Comparison of ENCODE assay signal across 11 mouse cellular contexts in the genomic region with DNA sequence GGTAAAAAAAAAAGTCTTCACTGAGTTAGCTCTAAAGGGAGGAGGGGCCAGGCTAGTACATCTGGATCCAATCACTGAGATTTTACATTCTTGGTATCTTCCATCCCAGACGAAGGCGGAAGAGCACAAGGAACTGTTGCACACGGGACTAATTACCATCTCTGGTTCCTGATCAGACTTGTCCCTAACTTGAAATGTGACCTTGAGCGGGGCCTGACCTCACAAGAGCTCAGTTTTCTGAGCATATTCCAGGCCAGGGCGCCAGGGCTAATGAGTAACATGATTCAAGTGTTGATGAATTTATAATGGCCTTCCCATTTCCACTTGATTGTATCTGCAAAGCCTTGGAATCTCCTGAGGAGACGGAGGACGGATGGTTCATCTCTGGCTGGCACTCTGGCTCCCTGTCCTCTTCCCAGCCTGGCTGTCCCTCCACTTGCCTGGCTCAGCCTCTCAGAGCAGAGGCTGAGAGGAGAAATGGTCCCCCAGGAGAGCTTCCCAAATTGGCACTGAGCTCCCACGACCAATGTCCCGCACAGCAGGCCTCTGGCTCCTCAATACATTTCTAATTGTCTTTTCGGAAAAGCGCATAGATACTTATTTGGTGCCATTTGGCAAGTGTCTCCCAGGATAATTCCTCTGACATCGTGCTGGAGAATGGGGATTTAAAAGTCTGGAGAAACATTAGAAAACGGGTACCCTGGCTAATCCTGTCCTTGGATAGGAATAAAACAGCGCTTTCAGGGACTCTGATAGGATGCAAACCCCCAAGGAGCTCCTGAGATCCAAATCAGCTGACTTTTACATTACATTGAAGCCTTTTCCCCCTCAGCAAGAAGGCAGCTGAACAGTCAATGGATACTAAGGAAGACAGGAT. TPM values are rescaled to one million over a fixed set of nuclear protein-coding genes. Genes with fewer than 3 reads are reported as not detected.
A peak's percentile ranks its signal among the peaks of the same experiment; 100 is the strongest.
DNase-seq lines count a peak whose midpoint lies in the region; ATAC-seq and TF ChIP-seq lines count a peak whose summit lies in the region.
"Had no signal": no experiment of that assay in that cellular context is flagged by ENCODE, and none has a peak within 500 bp of the region (broad histone marks: within the 10 kb centered on the region; RNA-seq: fewer than 3 reads in every experiment).

No protein-coding gene starts in this region.

- DNase-seq in forebrain, postnatal 0 days, result no peak
- DNase-seq in brain, embryonic 14.5 days (ENCODE audit: low read depth), result peak; percentile 53
- peak; percentile 80 to 86 for DNase-seq in kidney, postnatal 36 days
- no peak for DNase-seq in urinary bladder, postnatal 36 days (ENCODE audit: low spot score in 2 of 2)
- DNase-seq in ovary, postnatal 14 days (ENCODE audit: low spot score), result no peak
- DNase-seq in lung, postnatal 14 days, result no peak
- DNase-seq: adrenal gland, postnatal 25 days; gastrocnemius, postnatal 25 days had no signal

- no peak for TF ChIP-seq CTCF in forebrain, postnatal 0 days (IDR thresholded peaks at IDR 0.05; ENCODE audit: low read depth)
- no peak for TF ChIP-seq CTCF in brain, embryonic 14.5 days (IDR thresholded peaks at IDR 0.05; ENCODE audit: borderline replicate concordance, extremely low read depth, insufficient read depth, insufficient read length)

- H3K4me3 ChIP-seq in forebrain, embryonic 12.5 days (replicated peaks), result no peak overlapping the region
- H3K4me3 ChIP-seq in forebrain, postnatal 0 days (ENCODE audit: low read depth, low read length), result no peak overlapping the region
- no peak overlapping the region for H3K4me3 ChIP-seq in embryonic facial prominence, embryonic 13.5 days
- H3K4me3 ChIP-seq: myocyte had no signal

- H3K27me3 ChIP-seq in forebrain, embryonic 12.5 days, result no peaks in the 10 kb centered on the region
- H3K27me3 ChIP-seq in forebrain, postnatal 0 days (ENCODE audit: insufficient read depth, low read length), result no peaks in the 10 kb centered on the region
- no peaks in the 10 kb centered on the region for H3K27me3 ChIP-seq in embryonic facial prominence, embryonic 13.5 days

- no peaks in the 10 kb centered on the region for H3K4me1 ChIP-seq in forebrain, embryonic 12.5 days
- H3K4me1 ChIP-seq in forebrain, postnatal 0 days (ENCODE audit: insufficient read depth), result no peaks in the 10 kb centered on the region
- peaks cover 52% of the 10 kb centered on the region for H3K4me1 ChIP-seq in embryonic facial prominence, embryonic 13.5 days

- TF ChIP-seq POLR2A in brain, embryonic 14.5 days (IDR thresholded peaks at IDR 0.05; ENCODE audit: borderline replicate concordance, extremely low read depth, insufficient read depth, insufficient read length, poor library complexity, severe bottlenecking), result no peak

- H3K4me2 ChIP-seq in forebrain, embryonic 12.5 days, result no peak overlapping the region
- no peak overlapping the region for H3K4me2 ChIP-seq in forebrain, postnatal 0 days (ENCODE audit: low read depth)
- peak overlapping the region; percentile 37 for H3K4me2 ChIP-seq in embryonic facial prominence, embryonic 13.5 days

- H3K9ac ChIP-seq in forebrain, embryonic 12.5 days, result no peak overlapping the region
- H3K9ac ChIP-seq in forebrain, postnatal 0 days, result no peak overlapping the region
- peak overlapping the region; percentile 21; the same call in 1 of the 2 replicates for H3K9ac ChIP-seq in embryonic facial prominence, embryonic 13.5 days

- 33% methylated on average over 14 of the region's 14 CpGs for WGBS in forebrain, embryonic 12.5 days
- 36% methylated on average over 14 of the region's 14 CpGs for WGBS in forebrain, postnatal 0 days
- WGBS in embryonic facial prominence, embryonic 13.5 days, result 21% methylated on average over 14 of the region's 14 CpGs

- no peak for ATAC-seq in forebrain, embryonic 12.5 days (ENCODE audit: low FRiP score)
- no peak for ATAC-seq in forebrain, postnatal 0 days
- ATAC-seq in embryonic facial prominence, embryonic 13.5 days (ENCODE audit: insufficient number of reproducible peaks, insufficient read depth, low FRiP score, low TSS enrichment, low read depth), result no peak

- H3K27ac ChIP-seq in forebrain, embryonic 12.5 days, result 0 out of 2 replicates have a peak overlapping the region, but pooled peaks have one; percentile 1
- no peak overlapping the region for H3K27ac ChIP-seq in forebrain, postnatal 0 days (ENCODE audit: low read depth, low read length)
- peak overlapping the region; percentile 80 for H3K27ac ChIP-seq in embryonic facial prominence, embryonic 13.5 days

- no peaks in the 10 kb centered on the region for H3K9me3 ChIP-seq in forebrain, embryonic 12.5 days
- H3K9me3 ChIP-seq in forebrain, postnatal 0 days (ENCODE audit: low read length), result no peaks in the 10 kb centered on the region
- H3K9me3 ChIP-seq in embryonic facial prominence, embryonic 13.5 days, result no peaks in the 10 kb centered on the region

- H3K36me3 ChIP-seq in forebrain, embryonic 12.5 days (replicated peaks), result no peaks in the 10 kb centered on the region
- H3K36me3 ChIP-seq in forebrain, postnatal 0 days (ENCODE audit: insufficient read depth), result no peaks in the 10 kb centered on the region
- H3K36me3 ChIP-seq in embryonic facial prominence, embryonic 13.5 days, result no peaks in the 10 kb centered on the region

RNA-seq across cellular contexts. Expression of a gene that starts 58.1 kb away (rescaled TPM):
- 17.3 and 17.5 TPM in 2 replicates for polyA plus RNA-seq in forebrain, embryonic 12.5 days (2016; fragmentation: Nextera tagmentation; extraction: Ambion mirVana)
- total RNA-seq in forebrain, postnatal 0 days (2014; rRNA removed), result 36.9 and 45.9 TPM in 2 replicates
- polyA plus RNA-seq in forebrain, postnatal 0 days (2015; fragmentation: Nextera tagmentation; extraction: Ambion mirVana), result 22.0 and 31.3 TPM in 2 replicates
- polyA plus RNA-seq in brain, embryonic 14.5 days (2012; rRNA removed), result 9.2 and 17.0 TPM in 2 replicates
- polyA plus RNA-seq in embryonic facial prominence, embryonic 13.5 days (2015; fragmentation: Nextera tagmentation; extraction: Ambion mirVana), result 38.9 and 43.4 TPM in 2 replicates

Comparison
In these comparisons a context has a peak if more than half of its experiments do, and no peak if none do; other contexts are left out.
1. DNase-seq: peak in brain, embryonic 14.5 days (single experiment) and kidney, postnatal 36 days (2 of 2); none in forebrain, postnatal 0 days (single experiment), urinary bladder, postnatal 36 days (0 of 2), ovary, postnatal 14 days (single experiment) and lung, postnatal 14 days (single experiment).